Mouse (Mus musculus): ENCODE data around the gene Hsf3.
"Not testable (repeated sequence)": the region's sequence is repeated elsewhere in the genome, so short reads cannot be mapped to it uniquely, and the experiment has no call there.

The Hsf3 gene

DNA sequence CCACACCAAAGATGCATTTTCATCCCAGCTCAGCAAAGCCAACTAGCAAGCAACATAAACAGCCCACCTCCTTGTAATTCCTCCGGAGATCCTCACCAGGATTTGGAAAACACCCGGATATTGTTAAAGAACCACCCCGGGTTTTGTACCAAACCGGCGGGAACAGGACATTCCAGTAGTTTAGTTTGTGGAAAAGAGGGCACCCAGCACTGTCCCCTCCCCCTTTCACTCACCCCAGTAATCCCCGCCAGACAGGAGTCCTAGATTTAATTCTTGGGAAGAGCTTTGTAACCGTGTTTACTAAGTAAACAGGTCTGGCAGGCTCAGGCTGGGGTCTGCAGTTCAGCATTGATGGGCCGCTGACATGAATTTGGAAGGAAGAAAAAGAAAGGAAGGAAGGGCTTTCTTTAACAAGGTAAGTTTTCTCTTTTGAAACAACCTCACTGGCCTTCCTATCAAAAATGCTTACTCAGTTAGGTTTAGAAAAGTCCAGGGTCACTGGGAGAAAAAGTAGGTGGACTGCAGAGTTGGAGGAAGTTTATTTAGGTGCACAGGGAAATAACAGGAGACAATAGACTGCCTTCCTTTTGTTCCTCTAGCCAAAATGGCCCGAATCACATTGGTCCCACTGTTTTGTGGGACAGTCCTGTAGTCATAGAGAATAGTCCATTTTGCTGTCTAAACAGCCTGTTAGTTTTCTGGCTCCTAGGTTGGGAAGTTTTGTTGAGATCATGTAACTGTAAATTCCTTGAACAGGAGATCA, at the start of gene Hsf3:
TSS of gene Hsf3 (minus strand) at position 94 of the 763 bp plus-strand sequence.
- DNase-seq (ENCODE audit: low spot score in 2 of 2), result no peak

DNA sequence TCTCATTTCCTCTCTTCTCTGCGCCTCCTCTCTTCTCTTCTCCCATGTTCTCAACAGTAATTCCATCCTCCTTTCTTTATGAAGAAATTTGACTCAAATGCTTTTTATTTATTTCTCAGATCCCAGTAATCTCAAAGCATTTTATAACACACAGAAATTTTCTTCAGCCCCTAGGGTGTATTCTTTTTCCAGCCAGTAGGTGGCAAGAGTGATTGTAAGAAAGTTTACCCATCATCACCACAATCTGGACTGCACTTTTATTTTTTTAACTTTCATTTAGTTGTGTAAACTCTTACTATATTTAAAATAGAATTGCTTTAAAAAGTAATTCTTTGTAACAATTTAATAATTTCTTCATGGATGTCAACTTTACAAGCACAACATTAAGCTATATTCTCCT, 45.5 kb upstream of the Hsf3 start:
- no peak for DNase-seq (ENCODE audit: low spot score in 2 of 2)

DNA sequence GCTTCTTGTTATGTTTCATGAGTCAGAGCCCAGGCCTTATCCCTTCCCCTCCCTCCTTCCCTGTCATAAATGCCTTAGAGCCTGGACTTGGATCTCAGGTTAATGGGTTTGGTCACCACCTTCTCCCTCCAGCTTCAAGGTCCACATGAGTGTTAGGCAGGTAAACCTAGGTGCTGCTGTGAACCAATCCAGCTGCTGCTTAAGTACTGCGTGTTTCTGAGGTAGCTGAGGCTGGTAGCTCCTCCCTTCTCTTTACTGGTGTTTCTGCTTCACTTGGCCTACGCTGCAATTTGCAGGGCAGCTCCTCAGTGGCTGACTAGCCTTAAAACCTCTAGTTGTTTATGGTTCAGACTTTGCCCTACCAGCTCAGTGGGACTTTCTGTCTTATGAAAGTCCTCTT, 945 bp downstream of the Hsf3 start, which contains the start of gene Heph:
TSS of gene Heph (plus strand) at position 211 of the 400 bp plus-strand sequence.
- DNase-seq (ENCODE audit: low spot score in 2 of 2), result no peak

DNA sequence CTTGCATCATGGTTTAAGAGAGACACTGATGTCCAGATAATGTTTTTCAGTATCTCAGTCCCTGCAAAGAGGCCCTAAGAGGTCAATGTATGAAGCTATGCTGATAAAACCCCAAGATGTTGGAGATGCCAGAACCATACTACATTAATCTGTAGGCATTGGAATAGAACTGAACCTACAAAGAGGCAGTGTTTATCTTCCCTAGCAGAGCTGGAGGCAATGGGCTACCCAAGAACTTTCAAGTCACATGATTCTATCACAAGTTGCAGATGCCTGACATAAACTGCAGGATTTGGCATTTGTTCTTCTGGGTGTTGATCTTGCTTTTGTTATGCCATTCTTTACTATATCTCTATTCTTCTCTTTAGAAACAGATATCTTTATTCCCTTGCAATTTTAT, 36.7 kb downstream of the Hsf3 start:
- no peak for DNase-seq (ENCODE audit: low spot score in 2 of 2)

DNA sequence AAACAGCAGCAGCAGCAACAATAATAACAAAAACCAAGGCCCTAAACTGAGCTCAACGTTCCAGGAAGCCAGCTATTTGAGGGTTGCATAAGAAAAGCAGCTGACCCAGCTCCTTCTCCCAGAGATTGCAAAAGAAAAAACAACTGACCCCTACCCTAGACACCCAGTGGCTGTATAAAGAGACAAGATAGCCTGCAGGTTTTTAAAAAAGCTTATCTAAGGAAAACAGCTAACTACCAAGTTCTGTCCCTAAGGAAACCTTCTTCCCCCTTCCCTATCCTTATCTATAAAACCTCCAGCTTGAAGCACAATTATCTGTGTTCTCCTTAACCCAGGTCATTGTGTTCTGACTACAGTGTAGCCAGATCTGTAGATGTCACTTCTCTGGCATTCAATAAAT, 38.4 kb downstream of the Hsf3 start:
- no peak for DNase-seq (ENCODE audit: low spot score in 2 of 2)

DNA sequence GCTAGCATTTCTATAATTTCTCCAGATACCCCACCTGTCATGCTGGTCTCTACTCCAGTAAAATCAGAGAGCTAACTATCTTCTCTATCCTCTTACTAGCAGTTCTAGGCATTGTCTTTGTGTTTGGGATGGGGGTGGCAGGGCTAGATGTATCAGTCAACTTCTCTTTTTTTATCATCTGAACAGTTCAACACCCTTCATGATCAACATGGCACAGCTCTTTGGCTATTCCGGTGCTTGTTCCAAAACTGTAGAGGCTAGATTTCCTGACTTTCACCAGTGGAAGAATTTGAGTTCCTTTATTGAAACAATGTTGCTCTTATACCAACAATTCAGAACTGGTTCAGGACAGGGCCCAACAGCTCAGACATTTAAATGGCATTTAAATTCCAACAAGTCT, 39.1 kb downstream of the Hsf3 start:
- no peak for DNase-seq (ENCODE audit: low spot score in 2 of 2)

DNA sequence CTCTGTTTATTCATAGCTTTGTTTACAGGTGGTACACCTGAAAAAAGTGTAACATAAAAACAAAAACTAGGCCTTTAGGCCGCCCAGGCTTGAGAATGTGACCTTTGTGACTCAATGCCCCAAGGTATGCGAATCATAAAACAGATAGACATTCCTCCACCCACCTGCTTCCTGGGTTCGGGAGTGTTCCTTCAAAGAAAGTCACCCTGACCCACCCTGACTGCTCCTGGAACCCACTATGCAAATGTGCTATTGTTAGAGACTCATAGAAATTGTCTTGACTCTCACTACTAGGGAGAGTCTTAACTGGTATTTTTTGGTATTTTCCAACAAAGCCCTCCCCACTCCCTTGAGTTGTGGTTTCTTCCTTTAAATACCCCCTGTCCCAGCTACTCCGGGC, 40.7 kb downstream of the Hsf3 start:
- DNase-seq (ENCODE audit: low spot score in 2 of 2), result not testable (repeated sequence)

DNA sequence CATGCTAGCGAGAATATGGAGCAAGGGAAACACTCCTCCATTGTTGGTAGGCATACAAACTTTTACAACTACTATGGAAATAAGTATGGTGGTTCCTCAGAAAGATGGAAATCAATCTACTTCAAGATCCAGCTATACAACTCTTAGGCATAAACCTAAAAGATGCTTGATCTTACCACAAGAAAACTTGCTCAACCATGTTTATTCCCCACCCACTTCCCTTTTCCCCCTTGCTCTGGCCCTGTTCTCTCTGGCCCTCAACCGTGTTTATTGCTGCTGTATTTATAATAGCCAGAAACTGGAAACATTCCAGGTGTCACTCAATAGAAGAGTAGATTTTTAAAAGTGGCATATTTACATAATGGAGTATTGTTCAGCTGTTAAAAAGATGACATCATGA, 117.0 kb downstream of the Hsf3 start:
- no peak for DNase-seq (ENCODE audit: low spot score in 2 of 2)

DNA sequence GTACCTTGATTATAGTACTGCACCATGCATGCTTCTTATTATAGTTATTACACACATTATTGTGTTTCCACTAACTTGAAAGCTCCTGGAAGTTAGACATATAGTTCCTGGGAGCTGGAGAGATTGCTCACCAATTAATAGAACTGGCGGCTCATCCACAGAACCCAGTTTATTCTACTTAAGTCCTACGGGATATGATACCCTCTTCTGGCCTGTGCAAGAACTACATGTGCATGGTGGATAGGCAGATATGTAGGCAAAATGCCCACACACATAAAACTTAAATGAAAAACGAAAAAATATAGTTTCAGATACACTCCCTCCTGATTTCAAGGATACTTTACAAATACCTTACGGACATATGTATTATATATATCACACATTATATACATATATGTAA, 126.3 kb downstream of the Hsf3 start:
- DNase-seq (ENCODE audit: low spot score in 2 of 2), result no peak

DNA sequence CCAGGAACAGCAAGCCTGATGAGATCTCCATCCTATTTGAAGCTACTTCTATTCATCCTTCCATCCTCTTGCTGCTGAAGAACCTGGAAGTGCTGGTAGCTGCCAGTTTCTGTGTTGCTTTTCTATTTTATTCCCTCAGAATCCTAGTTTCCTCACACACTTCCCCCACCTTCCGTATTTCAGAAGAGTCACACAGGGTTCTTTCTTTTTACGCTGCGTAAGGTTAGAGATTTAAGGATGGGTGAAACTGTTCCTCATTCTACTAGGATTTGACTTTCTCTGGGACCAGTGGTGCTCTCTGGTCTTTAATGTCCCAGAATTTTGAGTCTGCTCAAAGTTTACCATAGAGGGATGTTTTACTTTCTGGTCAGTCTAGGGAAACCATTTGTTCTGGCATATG, 162.8 kb downstream of the Hsf3 start, which contains the start of gene Vsig4:
TSS of gene Vsig4 (minus strand) at position 101 of the 400 bp plus-strand sequence.
- DNase-seq (ENCODE audit: low spot score in 2 of 2), result no peak

DNA sequence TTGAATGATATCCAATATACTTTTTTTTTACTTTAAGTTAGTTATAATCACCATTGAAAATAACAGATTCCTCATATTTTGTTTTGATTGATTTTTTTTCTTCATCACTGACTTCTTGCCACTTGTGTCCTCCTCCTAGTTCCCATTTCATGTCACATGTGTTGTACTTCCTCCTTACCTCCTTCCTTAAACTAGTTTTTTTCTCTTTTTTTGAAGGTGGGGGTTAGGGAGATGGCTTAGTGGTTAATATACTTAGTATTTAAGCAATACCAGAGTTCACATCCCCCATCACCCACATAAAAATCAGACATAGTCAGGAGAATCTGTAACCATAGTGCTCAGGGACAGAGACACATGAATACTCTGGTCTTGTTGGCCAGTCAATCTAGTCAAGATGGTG, 199.6 kb downstream of the Hsf3 start:
- DNase-seq (ENCODE audit: low spot score in 2 of 2), result no peak
